Mouse (Mus musculus) left cerebral cortex, postnatal 14 days (tissue): ENCODE data around the gene Tlr7. TPM values are rescaled to one million over a fixed set of nuclear protein-coding genes. Genes with fewer than 3 reads are reported as not detected.
"Not testable (repeated sequence)": the region's sequence is repeated elsewhere in the genome, so short reads cannot be mapped to it uniquely, and the experiment has no call there.

Experiments
- DNase-seq, 2 experiments: peaks; one replicate each; pipeline ENCODE4 v3.0.0; 2021 to 2022; ENCODE audit warnings: low spot score in 2 of 2, mixed read lengths in 1 of 2
- intact Hi-C: fragments of 180-260 bp; cut with DNase I; formaldehyde crosslinking; loops from one replicate; pipeline ENCODE4 v1.15.1; 2025
- total RNA-seq, 2 experiments: library from RNA; stranded (reverse); gene quantifications; 2 replicates each; pipeline ENCODE4 v1.2.3; 2021

Gene Tlr7
- total RNA-seq, 2 experiments from 2014 or later = 3.0 to 4.3 TPM

GRCm38 (mm10) chrX:167315766-167316165 lies 14.6 kb downstream of the Tlr7 start:
- no peak for DNase-seq
- intact Hi-C loops = no loop called here

GRCm38 (mm10) chrX:167315093-167315726 lies 15.1 kb downstream of the Tlr7 start:
- no peak for DNase-seq

DNA sequence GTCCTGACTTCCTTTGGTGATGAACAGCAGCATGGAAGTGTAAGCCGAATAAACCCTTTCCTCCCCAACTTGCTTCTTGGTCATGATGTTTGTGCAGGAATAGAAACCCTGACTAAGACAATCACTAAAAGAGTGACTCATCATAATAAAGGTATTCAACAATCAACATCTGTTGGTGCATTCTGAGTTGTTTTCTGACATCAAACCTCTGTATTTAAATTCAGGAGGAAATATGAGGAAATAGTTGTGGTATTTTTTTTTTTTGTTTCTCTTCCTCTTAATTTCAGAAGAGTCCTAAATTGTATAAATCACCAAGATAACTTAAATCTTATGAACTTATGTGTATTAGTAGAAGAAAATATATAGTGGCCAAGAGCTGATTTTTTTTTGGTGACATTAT lies 28.3 kb downstream of the Tlr7 start:
- intact Hi-C loops, DNase-seq: not testable (repeated sequence)

More at GRCm38 (mm10) chrX:167315093-167315726, 15.1 kb downstream of the Tlr7 start:
- intact Hi-C loops = no loop called here

DNA sequence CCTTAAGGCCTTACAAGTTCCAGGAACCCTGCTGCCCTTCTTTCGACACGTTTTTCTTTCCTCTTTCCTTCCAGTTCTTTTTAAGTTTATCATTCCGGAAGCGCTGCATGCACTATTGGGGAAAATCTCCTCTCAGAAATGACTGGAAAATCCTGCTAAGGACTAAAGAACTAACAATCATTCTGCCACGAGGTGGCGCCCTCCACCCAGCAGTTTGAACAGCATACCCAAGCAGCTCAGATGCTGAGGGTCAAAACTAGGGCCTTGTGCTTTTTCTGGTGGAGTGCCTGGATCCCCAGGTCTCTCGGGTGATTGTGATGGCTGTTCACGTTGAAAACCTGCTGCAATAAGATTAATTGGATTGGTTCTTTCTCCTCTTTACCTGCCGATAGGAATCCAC lies 53.4 kb downstream of the Tlr7 start:
- DNase-seq = peak; percentile 57 to 81
- intact Hi-C loops = loop anchor here (10.0 kb wide), 1 partner anchor 1658 kb away; no protein-coding TSS in a partner anchor

DNA sequence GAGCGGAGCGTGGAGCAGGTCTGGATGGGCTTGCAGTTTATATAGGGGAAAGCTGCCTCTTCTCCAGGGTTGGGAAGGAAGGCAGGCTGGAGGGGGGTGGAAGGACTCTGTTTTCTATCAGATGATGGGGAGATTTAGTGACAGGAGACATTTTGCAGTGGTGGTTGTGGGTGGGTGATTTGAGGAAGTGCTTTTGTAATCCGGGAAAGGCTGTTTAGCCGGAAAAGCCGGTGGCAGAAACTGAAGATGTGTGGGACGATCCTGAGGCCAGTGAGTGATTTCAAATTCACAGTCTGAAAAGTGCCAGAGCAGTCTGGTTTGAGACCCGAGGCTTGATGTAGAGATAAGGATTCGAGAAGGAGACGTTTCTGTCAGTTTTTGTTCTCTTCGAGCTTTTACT lies 53.8 kb downstream of the Tlr7 start:
- DNase-seq = peak in 1 of 2 experiments; percentile 2

DNA sequence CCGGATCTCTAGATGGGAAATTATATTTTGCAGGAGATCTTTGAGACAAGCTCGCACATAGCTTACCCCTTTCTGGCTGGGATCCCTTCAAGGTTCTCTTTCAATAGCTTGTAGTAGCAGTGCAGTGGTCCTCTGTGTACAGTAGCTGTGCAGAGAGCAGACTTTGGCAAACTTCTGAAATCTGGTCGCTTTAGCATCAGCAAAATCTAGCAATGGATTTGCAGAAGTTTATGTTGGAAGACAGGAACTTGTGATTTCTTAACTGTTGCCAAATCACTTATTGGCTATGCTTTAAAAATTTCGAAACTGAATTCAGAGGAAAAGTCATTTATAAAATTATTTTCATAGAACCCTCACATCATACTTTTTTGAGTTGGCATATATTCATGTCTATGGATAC lies 66.3 kb downstream of the Tlr7 start, which contains the start of gene Tlr8:
Gene Tlr8 (minus strand): TSS at position 244 of the 400 bp plus-strand sequence.
- no peak for DNase-seq
- intact Hi-C loops = no loop called here

More for the DNA sequence above, 53.8 kb downstream of the Tlr7 start:
- intact Hi-C loops = loop anchor here (10.0 kb wide), 1 partner anchor 1658 kb away; no protein-coding TSS in a partner anchor

- no peak for DNase-seq
- intact Hi-C loops = no loop called here
These were observed 66.8 kb downstream of the Tlr7 start for GRCm38 (mm10) chrX:167263530-167263929.

Other genes with a start within 250 kb of the Tlr7 start
- gene Tmsb4x, start 121.2 kb downstream of the Tlr7 start, total RNA-seq = 1,000 to 10,000 TPM; 1,077 to 1,206 TPM
- under 1 TPM; 0.13 TPM for gene Tlr8, start 66.2 kb downstream of the Tlr7 start, total RNA-seq
- 10 to 100 TPM; 23.1 to 27.6 TPM for gene Prps2, start 52.2 kb upstream of the Tlr7 start, total RNA-seq